Mouse (Mus musculus): ENCODE measurements around the gene Glis3. TPM values are rescaled to one million over a fixed set of nuclear protein-coding genes. Genes with fewer than 3 reads are reported as not detected.

Glis3 gene
- 1.2 TPM for polyA plus RNA-seq (2014; fragmentation: Illumina TruSeq; extraction: RNeasy Lipid Tissue Mini Kit (QIAGEN cat#74804); ENCODE audit: insufficient read depth, low read depth, low replicate concordance)

DNA sequence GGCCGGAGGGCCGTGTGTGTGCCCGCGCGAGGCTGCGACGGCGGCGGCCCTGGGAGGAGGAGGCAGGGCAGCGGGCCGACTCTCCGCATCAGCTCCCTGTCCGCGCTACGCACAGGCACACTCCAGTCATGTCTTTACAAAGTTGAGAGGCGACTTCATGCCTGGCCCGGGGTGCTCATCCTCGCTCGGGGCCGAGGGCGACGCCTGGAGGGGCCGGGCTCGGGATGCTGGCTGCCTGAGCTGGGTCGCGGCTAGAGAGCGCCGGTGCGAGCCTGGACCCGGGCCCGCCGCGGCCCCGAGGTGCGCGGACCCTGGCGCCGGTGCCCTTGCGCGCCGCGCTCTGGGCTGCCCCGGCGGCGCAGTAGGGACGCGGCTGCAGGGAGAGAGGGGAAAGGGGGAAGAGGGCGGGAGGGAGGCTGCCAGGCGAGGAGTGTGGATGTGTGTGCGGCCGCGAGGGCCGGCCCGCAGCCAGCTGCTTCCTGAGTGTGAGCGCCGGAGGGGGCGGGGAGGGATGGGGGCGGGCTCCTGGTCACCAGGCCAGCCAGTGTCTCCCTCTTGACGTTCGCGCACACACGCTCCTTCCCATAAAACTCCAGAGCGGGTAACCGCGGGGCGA, at the start of gene Glis3:
Gene Glis3 (minus strand): TSS at position 302 of the 616 bp plus-strand sequence.

Other genes starting within 250 kb of the Glis3 start
- gene Slc1a1, start 155.0 kb upstream of the Glis3 start, polyA plus RNA-seq (2014; fragmentation: Illumina TruSeq; extraction: RNeasy Lipid Tissue Mini Kit (QIAGEN cat#74804); ENCODE audit: insufficient read depth, low read depth, low replicate concordance): 7.2 TPM

All from lung, adult 10 weeks (tissue).